Mouse (Mus musculus): Measurements from ENCODE around the gene Slc6a6.

Slc6a6 gene

GRCm38 (mm10) chr6:91674757-91675350 is 9.0 kb upstream of the Slc6a6 start:
- DNase-seq: no peak

GRCm38 (mm10) chr6:91678506-91679094 is 5.3 kb upstream of the Slc6a6 start:
- no peak for DNase-seq

- peak; percentile 54 for DNase-seq
These were observed 4.7 kb upstream of the Slc6a6 start for GRCm38 (mm10) chr6:91679095-91679577.

GRCm38 (mm10) chr6:91679716-91680115 is 4.1 kb upstream of the Slc6a6 start:
- DNase-seq: no peak

- DNase-seq: no peak
These were observed 2.0 kb upstream of the Slc6a6 start for GRCm38 (mm10) chr6:91681841-91682240.

- DNase-seq: no peak
These were observed 732 bp upstream of the Slc6a6 start for GRCm38 (mm10) chr6:91683121-91683520.

- DNase-seq: no peak
These were observed 599 bp downstream of the Slc6a6 start for GRCm38 (mm10) chr6:91684474-91684829.

GRCm38 (mm10) chr6:91684831-91685532 is 1.1 kb downstream of the Slc6a6 start:
- DNase-seq: peak; percentile 83

- DNase-seq: no peak
These were observed 1.7 kb downstream of the Slc6a6 start for GRCm38 (mm10) chr6:91685533-91685883.

- DNase-seq: no peak
These were observed 2.0 kb downstream of the Slc6a6 start for GRCm38 (mm10) chr6:91685896-91686295.

GRCm38 (mm10) chr6:91686597-91686996 is 2.7 kb downstream of the Slc6a6 start:
- peak; percentile 78 for DNase-seq

GRCm38 (mm10) chr6:91688021-91688420 is 4.2 kb downstream of the Slc6a6 start:
- DNase-seq: peak; percentile 56

GRCm38 (mm10) chr6:91689231-91689630 is 5.4 kb downstream of the Slc6a6 start:
- no peak for DNase-seq

- no peak for DNase-seq
These were observed 6.4 kb downstream of the Slc6a6 start for GRCm38 (mm10) chr6:91690222-91690621.

GRCm38 (mm10) chr6:91690646-91691045 is 6.8 kb downstream of the Slc6a6 start:
- DNase-seq: peak; percentile 65

GRCm38 (mm10) chr6:91691576-91691975 is 7.7 kb downstream of the Slc6a6 start:
- DNase-seq: no peak

GRCm38 (mm10) chr6:91693301-91693886 is 9.5 kb downstream of the Slc6a6 start:
- DNase-seq: no peak

GRCm38 (mm10) chr6:91694610-91695009 is 10.8 kb downstream of the Slc6a6 start:
- DNase-seq: peak; percentile 51

- no peak for DNase-seq
These were observed 15.0 kb downstream of the Slc6a6 start for GRCm38 (mm10) chr6:91698831-91699230.

GRCm38 (mm10) chr6:91699482-91700200 is 15.8 kb downstream of the Slc6a6 start:
- no peak for DNase-seq

GRCm38 (mm10) chr6:91700823-91701621 is 17.2 kb downstream of the Slc6a6 start:
- DNase-seq: no peak

GRCm38 (mm10) chr6:91703459-91703858 is 19.6 kb downstream of the Slc6a6 start:
- DNase-seq: no peak
